Mouse (Mus musculus): Measurements from ENCODE around the gene Dmrtc2. TPM values are rescaled to one million over a fixed set of nuclear protein-coding genes. Genes with fewer than 3 reads are reported as not detected.
"Not testable (repeated sequence)": the region's sequence is repeated elsewhere in the genome, so short reads cannot be mapped to it uniquely, and the experiment has no call there.

Dmrtc2 gene
- not detected in 3 replicates for total RNA-seq (2017)

- no peak for ATAC-seq (replicated peaks; ENCODE audit: insufficient number of reproducible peaks, low FRiP score, low TSS enrichment, poor library complexity, severe bottlenecking)
Measured at GRCm38 (mm10) chr7:24869532-24870165, at the start of gene Dmrtc2, which contains the start of gene Lypd4. TSS of gene Dmrtc2 (plus strand) at chr7:24870057. TSS of gene Lypd4 (minus strand) at chr7:24869941.

- no peak for ATAC-seq (replicated peaks; ENCODE audit: insufficient number of reproducible peaks, low FRiP score, low TSS enrichment, poor library complexity, severe bottlenecking)
Measured at GRCm38 (mm10) chr7:24824452-24824851, 45.4 kb upstream of the Dmrtc2 start.

- no peak for ATAC-seq (replicated peaks; ENCODE audit: insufficient number of reproducible peaks, low FRiP score, low TSS enrichment, poor library complexity, severe bottlenecking)
Measured at GRCm38 (mm10) chr7:24827181-24827580, 42.7 kb upstream of the Dmrtc2 start.

DNA sequence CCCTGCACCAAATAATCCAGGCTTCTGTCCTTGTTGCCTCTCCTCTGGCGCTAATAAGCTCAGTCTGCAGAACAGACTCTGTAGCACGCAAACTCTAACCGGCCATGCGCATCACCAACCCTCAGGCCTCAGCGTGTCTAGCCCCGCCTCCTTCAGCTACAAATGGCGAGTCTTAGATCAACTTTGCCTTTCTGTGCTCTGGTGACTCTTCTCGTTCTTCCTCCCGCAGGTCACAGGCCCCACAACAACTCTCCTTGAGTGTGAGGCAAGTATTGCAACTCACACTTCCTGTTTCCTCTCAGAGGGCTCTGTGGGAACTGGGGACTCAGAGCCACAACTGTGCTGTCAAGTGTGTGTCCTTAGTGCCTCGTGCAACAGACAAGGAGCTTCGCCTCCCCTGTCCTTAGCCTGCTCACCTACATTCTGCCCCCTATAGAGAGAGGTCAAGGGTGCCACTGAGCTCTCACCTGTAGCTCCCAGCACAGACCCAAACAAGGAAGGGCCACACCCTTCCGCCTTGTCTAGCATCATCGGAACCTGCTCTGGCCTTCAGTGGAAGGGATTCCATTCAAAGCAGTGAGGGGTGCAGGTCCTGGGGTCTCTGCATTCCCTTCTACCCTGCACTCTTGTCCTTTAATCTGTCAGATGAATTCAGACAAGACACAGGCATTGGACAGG lies 31.0 kb upstream of the Dmrtc2 start:
- ATAC-seq (replicated peaks; ENCODE audit: insufficient number of reproducible peaks, low FRiP score, low TSS enrichment, poor library complexity, severe bottlenecking), result peak; percentile 95

DNA sequence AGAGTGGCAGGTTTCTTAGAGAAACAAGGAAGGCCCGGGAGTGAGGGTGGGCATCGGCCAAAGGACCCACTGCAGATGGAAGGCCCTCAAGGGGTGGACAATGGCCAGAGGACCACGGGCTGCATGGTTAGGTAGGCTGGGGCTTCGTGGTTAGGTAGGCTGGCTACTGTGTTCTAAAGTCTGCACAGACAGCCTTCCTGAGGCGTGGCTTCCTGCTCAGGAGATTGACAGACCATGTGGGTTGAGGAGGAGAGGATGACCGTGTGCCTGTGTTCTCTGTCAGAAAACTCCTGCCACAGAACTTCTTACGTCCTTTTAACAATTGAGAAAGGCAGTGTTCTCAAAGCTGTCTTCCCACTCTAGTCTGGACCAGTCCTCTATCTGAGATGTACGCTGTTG lies 30.4 kb upstream of the Dmrtc2 start:
- no peak for ATAC-seq (replicated peaks; ENCODE audit: insufficient number of reproducible peaks, low FRiP score, low TSS enrichment, poor library complexity, severe bottlenecking)

GRCm38 (mm10) chr7:24840331-24840730 lies 29.5 kb upstream of the Dmrtc2 start:
- ATAC-seq (replicated peaks; ENCODE audit: insufficient number of reproducible peaks, low FRiP score, low TSS enrichment, poor library complexity, severe bottlenecking), result no peak

GRCm38 (mm10) chr7:24841009-24841408 lies 28.8 kb upstream of the Dmrtc2 start:
- ATAC-seq (replicated peaks; ENCODE audit: insufficient number of reproducible peaks, low FRiP score, low TSS enrichment, poor library complexity, severe bottlenecking), result no peak

GRCm38 (mm10) chr7:24844144-24844543 lies 25.7 kb upstream of the Dmrtc2 start:
- ATAC-seq (replicated peaks; ENCODE audit: insufficient number of reproducible peaks, low FRiP score, low TSS enrichment, poor library complexity, severe bottlenecking), result no peak

DNA sequence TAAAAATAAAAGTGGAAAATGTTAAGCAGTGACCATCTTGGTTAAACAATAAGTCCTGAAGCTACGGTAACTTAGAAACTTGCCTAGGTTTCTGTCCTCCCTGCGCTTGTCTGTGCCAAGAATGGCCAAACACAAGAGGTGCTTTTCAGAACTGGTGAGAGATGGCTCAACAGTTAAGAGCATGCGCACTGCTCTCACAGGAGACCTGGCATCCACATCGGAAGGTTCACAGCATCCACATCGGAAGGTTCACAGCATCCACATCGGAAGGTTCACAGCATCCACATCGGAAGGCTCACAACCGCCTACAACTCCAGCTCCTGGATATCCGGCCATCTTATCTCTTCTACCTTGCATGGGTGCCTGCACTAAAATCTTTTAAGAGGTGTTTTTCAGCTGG lies 24.7 kb upstream of the Dmrtc2 start:
- no peak for ATAC-seq (replicated peaks; ENCODE audit: insufficient number of reproducible peaks, low FRiP score, low TSS enrichment, poor library complexity, severe bottlenecking)

DNA sequence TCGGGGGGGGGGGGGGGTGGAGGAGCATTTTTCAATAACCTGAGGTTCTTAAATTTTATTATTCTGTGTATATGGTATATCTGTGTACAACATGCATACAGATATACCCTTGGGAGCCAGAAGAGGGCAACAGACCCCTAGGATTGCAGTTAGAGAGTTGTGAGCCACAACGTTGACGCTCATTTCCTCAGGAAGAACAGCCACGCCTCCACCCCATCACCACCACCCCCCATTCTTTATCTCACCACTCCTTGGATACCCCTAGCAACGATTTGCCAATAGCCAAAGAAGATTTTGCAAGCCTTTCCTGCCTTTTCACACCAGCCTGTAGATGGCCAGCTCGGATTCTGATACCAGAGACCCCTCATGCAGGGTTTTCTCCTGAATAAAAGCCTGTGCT lies 24.1 kb upstream of the Dmrtc2 start:
- ATAC-seq (replicated peaks; ENCODE audit: insufficient number of reproducible peaks, low FRiP score, low TSS enrichment, poor library complexity, severe bottlenecking), result peak; percentile 80

- ATAC-seq (replicated peaks; ENCODE audit: insufficient number of reproducible peaks, low FRiP score, low TSS enrichment, poor library complexity, severe bottlenecking), result not testable (repeated sequence)
Measured at GRCm38 (mm10) chr7:24846576-24846975, 23.3 kb upstream of the Dmrtc2 start.

GRCm38 (mm10) chr7:24850162-24850561 lies 19.7 kb upstream of the Dmrtc2 start:
- ATAC-seq (replicated peaks; ENCODE audit: insufficient number of reproducible peaks, low FRiP score, low TSS enrichment, poor library complexity, severe bottlenecking), result no peak

- ATAC-seq (replicated peaks; ENCODE audit: insufficient number of reproducible peaks, low FRiP score, low TSS enrichment, poor library complexity, severe bottlenecking), result 0 out of 2 replicates have a peak, but pooled peaks have one; percentile 50
Measured at GRCm38 (mm10) chr7:24850899-24851303, 19.0 kb upstream of the Dmrtc2 start.

DNA sequence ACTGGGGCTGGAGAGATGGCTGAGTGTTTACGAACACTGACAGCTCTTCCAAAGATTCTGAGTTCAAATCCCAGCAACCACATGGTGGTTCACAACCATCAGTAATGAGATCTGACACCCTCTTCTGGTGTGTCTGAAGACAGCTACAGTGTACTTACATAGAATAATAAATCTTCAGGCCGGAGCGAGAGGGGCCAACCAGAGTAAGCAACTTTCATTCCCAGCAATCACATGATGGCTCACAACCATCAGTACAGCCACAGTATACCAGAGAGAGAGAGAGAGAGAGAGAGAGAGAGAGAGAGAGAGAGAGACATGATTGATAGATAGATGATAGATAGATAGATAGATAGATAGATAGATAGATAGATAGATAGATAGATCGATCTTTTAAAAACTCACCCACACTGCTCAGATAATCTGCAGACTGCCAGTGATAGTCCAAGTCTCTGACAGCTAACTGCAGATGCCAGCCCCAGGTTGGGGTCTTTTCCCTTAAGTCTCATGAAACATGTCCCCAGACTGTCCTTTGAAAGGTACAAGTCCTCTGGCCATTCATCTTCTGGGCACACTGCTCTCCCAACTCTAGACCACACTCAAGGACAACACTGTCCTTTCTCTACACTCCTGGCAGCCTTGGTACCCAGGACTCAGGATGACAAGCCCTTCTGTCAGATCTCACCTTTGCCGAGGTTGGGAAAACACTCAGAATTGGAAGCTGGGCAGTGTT lies 18.1 kb upstream of the Dmrtc2 start:
- ATAC-seq (replicated peaks; ENCODE audit: insufficient number of reproducible peaks, low FRiP score, low TSS enrichment, poor library complexity, severe bottlenecking), result no peak

DNA sequence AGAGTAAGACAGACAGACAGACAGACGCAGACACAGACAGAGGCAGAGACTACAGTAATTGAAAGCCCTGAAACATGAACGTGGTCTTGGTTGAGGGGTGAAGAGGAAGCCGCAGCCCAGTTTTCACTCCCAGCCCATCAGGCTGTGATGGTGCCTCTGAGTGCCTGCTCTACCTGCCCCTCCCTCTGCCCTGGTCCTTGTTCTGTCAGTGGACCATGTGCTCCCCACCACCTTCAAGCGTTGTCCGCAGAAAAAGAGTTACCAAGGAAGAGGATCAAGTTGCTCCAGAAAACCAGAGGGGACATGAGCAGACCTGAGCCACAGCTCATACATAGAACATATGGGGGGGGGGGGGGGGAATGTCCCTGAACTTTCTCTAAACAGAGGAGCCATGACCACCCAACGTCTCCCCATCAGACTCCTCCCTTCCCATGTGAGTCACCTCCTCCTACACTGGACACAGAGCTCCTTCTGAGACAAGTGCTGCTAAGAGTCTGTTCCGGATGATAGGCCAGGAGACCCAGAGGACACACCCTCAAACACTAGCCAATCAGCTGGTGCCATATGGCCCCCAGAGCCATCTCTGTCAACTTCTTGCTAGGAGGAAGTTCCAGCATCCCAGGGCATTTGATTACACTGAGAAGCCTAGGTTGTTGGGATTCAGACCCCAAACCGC lies 17.2 kb upstream of the Dmrtc2 start:
- no peak; the same call in 1 of the 2 replicates for ATAC-seq (replicated peaks; ENCODE audit: insufficient number of reproducible peaks, low FRiP score, low TSS enrichment, poor library complexity, severe bottlenecking)

- ATAC-seq (replicated peaks; ENCODE audit: insufficient number of reproducible peaks, low FRiP score, low TSS enrichment, poor library complexity, severe bottlenecking), result no peak
Measured at GRCm38 (mm10) chr7:24853233-24853563, 16.7 kb upstream of the Dmrtc2 start.

DNA sequence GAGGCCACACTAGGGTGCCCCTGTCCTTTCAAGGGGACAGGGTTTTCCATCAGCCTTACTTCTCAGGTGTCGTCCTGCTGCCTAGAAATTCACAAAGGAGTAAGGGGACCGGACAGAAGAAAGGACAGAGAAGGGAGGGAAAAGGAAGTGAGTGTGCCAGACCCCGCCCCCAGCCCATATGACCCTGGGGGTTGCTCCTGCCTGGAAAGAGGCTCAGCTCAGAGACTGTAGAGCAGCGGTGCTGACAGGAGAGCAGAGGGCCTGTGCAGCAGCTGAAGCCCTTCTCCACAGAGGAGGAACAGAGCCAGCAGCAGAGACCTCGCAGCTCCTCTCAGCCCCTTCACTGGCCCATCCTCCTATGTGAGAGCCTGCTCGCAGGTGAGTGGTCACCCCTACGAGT lies 16.2 kb upstream of the Dmrtc2 start:
- ATAC-seq (replicated peaks; ENCODE audit: insufficient number of reproducible peaks, low FRiP score, low TSS enrichment, poor library complexity, severe bottlenecking), result no peak

DNA sequence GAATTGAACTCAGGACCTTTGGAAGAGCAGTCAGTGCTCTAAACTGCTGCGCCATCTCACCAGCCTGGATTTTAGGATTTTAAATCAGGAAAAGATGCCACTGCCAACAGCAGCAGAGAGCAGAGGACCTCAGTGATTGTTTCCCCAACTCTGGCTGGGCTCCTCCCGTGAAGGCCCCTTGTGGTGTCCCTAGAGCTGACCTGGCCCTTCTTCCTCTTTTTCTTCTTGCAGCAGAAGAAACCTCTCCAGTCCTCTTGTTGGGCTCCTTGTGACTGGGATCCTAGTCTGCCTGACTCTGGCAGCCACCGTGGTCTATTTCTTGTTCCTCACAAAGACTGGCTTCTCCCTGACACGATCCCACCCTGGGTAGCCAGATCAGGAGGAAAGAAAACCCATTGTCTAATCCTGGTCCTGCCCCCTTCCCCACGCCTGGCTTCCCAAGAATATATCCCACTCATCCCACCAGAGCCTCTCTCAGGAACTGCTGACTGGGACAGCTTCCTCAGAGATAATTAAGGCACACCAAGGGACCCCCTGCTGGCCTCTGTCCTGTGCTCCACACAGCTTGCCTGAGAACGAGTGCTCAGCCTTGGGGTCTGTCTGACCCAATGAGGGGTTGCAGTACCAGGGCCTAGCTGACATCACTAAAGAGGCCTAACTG lies 13.3 kb upstream of the Dmrtc2 start:
- ATAC-seq (replicated peaks; ENCODE audit: insufficient number of reproducible peaks, low FRiP score, low TSS enrichment, poor library complexity, severe bottlenecking), result no peak

GRCm38 (mm10) chr7:24859234-24859633 lies 10.6 kb upstream of the Dmrtc2 start:
- ATAC-seq (replicated peaks; ENCODE audit: insufficient number of reproducible peaks, low FRiP score, low TSS enrichment, poor library complexity, severe bottlenecking), result no peak

Measured in monocyte, adult 5-6 weeks (primary cell).